Mouse (Mus musculus) gastrocnemius, postnatal 14 days (tissue): ENCODE measurements around the gene Syt16. TPM values are rescaled to one million over a fixed set of nuclear protein-coding genes. Genes with fewer than 3 reads are reported as not detected.

Experiments used
- DNase-seq: peaks from one replicate; pipeline ENCODE4 v3.0.0; 2021; ENCODE audit warnings: mixed read lengths
- intact Hi-C: fragments of 180-260 bp; cut with DNase I; formaldehyde crosslinking; loops from one replicate; pipeline ENCODE4 v1.15.1; 2025; ENCODE audit warnings: low total_unique reads
- total RNA-seq, 2 experiments: library from RNA; stranded (reverse); gene quantifications; 2 replicates each; pipeline ENCODE4 v1.2.3; 2021

Gene Syt16
- total RNA-seq, 2 experiments from 2014 or later = not detected

- intact Hi-C loops = no loop called here
- no peak for DNase-seq
Observed at GRCm38 (mm10) chr12:73998128-73998456, 631 bp downstream of the Syt16 start.

DNA sequence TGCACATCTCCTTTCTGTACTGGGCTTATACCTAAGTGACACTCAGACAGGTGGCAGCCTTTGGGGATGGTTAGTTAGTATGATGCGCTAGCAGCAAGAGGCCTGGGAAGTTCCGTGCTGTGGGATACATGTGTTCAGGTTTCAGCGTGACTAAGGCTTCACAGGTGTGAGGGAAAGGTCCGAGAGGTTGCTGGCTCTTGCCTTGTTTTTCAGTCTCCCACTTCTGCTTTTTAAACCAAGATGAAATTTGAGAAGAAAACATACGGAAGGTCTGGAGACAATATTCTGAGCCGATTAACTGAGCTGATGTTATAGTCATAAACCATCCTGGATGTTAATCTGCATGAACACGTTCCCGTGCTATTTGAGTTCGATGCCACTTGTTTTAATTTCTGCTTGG lies 5.0 kb downstream of the Syt16 start:
- intact Hi-C loops = no loop called here
- no peak for DNase-seq

- intact Hi-C loops = no loop called here
Observed at GRCm38 (mm10) chr12:74009448-74009911, 12.0 kb downstream of the Syt16 start.

DNA sequence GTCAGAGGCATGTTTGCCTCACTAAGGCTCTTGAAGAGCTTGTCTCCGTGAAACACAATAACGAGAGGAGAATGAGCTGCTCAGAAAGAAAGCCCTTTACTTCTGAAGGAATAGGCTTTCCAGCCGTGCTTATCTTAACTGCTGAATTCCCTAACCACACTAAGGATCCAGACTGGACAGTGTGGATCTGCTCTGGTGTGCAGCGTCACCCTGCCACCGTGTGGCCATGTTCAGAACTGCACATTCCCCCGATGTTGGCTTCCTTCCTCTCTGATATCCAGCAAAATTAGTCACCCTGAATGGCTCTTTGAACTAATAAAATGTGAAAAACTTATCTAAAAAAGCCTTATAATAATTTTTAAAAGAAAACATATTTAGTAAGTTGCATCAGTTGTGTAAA lies 16.3 kb downstream of the Syt16 start:
- DNase-seq = peak; percentile 70
- intact Hi-C loops = loop anchor here (2.0 to 10.0 kb wide), 2 partner anchors 309 to 449 kb away; no protein-coding TSS in a partner anchor

More at GRCm38 (mm10) chr12:74009448-74009911, 12.0 kb downstream of the Syt16 start:
- DNase-seq = peak; percentile 19

DNA sequence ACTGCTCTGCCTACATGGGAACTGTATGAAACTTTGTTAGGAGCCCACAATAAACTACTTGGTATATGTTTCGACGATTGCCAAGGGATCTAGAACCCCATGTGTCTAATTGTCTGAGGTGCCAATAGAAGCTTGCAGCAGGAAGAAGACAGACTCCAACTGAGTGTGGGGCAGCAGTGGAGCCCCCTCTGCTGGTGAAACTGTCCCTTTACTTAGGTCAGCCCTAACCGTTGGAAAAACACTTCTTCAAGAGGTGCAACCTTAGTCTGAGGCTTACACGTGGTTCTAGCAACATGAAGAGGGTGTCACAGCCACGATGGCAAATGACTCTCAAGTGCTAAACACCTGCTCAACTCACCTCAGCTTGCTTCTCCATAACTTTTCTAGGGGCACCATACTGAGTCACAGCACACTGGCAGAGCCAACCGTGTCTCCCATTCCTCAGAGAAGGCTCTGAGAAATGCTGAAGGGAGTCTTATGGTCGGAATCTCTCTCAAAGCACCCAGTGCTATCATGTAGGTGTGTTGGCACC lies 17.3 kb downstream of the Syt16 start:
- intact Hi-C loops = loop anchor here (2.0 to 10.0 kb wide), 2 partner anchors 310 to 450 kb away; no protein-coding TSS in a partner anchor
- DNase-seq = peak; percentile 39

DNA sequence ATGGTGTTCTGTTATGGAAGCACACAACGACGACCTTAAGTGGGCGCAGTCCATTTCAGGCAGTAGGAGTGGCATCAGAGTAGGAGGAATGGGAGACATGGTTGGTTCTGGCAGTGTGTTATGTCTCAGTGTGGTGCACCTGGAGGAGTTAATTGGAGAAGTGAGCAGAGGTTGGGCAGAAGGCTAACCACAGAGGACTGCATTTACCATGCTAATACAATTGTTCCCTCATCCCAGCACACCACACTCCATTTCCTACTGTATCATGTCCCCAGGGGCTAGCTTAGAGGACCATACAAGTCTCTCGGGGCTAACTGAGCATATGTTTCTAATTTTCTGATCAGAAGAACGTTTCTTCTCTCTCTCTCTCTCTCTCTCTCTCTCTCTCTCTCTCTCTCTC lies 18.0 kb downstream of the Syt16 start:
- DNase-seq = no peak
- intact Hi-C loops = loop anchor here (2.0 to 10.0 kb wide), 2 partner anchors 311 to 451 kb away; no protein-coding TSS in a partner anchor

DNA sequence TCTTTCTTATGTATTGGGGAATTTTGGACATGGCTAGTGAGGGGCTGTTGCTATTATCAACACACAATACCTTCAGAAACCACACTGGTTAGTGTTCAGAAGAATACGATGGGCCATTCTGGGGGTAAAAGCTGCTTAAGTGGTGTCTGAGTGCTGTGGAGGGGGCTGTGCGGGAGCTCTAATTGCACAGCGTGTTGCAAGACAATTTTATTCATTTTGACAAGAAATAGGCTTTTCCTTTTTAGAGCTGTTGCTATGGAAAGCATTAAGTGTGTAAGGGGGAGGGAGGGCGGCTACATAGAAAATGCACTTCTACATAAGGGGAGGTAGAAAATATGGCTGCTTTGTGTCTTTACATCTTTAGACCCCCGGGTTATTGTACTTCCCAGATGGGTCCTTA lies 25.8 kb downstream of the Syt16 start:
- no peak for DNase-seq
- intact Hi-C loops = no loop called here

- DNase-seq = no peak
- intact Hi-C loops = no loop called here
Observed at GRCm38 (mm10) chr12:74024912-74025311, 27.5 kb downstream of the Syt16 start.

DNA sequence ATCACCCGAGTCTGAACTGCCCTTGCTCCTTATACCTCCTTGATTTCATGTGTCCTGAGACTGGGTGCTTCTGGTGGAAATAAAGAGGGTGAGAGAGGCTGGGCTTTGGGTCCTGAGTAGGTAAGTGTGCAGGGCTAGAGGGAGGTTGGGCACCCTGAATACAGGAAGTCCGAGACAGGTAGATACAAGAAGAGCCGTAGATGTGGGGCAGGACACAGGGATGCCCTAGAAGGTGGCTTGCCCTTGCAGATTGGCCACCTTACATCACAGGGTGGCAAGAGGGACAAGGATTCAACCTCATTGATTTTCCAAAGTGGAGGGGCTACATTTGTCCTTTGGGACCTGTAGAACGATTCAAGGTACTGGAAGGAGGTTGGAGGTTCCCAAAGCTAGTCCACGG lies 45.8 kb downstream of the Syt16 start:
- no peak for DNase-seq
- intact Hi-C loops = no loop called here

DNA sequence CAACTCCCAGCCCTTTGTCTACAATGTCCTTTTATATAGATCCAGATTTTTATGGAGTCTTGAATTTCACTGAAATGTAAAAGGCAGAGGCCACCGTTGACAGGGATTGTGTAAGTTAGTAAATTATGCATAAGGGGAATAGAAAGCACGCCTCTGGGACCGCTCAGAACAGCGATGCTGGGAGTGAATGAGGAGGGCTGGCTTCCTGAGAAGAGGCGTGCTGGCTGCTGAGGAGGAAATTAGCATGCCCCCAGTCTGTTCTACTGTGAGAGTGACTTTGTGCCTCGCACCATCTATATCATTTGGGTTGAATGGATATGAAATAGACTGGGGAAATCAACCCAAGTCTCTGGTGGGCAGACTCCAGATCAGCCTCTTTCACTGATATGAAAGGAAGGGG lies 46.3 kb downstream of the Syt16 start:
- no peak for DNase-seq
- intact Hi-C loops = no loop called here

GRCm38 (mm10) chr12:74044241-74044640 lies 46.8 kb downstream of the Syt16 start:
- intact Hi-C loops = no loop called here

DNA sequence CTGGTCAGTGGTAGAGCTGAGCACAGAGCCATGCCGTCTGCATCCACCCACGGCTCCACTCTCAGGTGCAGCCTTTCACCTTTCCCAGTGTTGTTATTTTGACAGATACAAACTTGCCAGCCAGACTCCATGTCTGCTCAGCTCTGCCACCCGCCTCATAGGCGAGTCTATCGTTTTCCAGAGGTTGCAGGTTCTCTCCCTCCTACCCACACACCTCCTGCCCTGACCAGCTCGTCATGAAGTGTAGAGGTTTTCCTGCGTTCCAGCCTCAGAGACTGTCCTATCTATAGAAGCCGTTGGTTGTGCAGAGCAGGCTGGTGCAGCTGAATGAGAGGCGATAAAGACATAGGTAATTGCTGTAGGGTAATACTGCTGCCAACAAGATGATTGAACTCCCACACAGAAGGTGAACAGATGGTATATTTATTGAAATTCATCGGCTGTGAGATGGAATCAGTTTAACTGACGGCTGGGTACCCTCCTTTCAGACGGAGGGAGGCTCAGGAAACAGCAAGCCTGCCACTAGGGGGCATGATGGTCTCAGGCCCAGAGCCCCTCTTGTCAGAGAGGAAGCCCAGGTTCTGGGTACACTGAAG lies 58.0 kb downstream of the Syt16 start:
- peak; percentile 29 for DNase-seq
- intact Hi-C loops = no loop called here

More at GRCm38 (mm10) chr12:74044241-74044640, 46.8 kb downstream of the Syt16 start:
- no peak for DNase-seq

GRCm38 (mm10) chr12:74056162-74056561 lies 58.7 kb downstream of the Syt16 start:
- no peak for DNase-seq
- intact Hi-C loops = no loop called here

DNA sequence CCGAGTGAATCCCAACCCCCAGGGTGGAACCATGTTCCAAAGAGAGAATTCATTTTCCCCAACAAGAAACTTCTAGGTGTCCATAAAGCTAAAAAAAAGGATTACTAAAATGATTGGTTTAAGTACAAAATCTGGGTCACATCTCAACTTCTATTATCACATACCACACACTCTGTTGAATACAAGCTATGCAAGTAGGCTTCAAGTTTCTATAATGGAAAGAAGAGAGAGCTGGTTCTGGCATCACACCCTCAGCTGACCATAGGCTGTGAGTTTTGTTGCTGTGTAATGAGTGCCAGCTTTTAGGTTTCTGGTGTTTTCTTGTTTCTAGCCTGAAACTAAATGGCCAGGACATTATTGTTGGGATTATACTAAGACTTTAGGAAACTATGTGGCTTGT lies 65.1 kb downstream of the Syt16 start:
- intact Hi-C loops = no loop called here
- no peak for DNase-seq

DNA sequence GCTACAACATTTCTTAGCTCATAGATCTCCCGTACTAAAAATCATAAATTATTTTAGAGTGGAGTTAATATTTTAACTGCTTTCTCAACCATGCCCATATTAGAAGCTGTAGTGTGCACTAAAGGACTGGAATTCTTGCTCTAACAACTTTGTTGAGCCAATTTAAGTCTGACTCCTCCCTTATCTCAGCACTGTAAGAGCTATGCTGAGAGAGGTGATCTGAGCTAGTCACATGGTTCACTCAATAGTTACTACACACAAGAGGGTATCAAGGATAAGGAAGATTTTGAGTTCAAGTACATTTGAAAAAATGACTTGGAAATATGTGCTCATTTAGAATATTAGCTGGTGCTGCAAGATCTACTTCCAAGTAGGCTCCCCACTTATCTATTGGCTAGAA lies 71.5 kb downstream of the Syt16 start:
- intact Hi-C loops = no loop called here
- no peak for DNase-seq

GRCm38 (mm10) chr12:74075590-74075989 lies 78.1 kb downstream of the Syt16 start:
- DNase-seq = no peak
- intact Hi-C loops = no loop called here

DNA sequence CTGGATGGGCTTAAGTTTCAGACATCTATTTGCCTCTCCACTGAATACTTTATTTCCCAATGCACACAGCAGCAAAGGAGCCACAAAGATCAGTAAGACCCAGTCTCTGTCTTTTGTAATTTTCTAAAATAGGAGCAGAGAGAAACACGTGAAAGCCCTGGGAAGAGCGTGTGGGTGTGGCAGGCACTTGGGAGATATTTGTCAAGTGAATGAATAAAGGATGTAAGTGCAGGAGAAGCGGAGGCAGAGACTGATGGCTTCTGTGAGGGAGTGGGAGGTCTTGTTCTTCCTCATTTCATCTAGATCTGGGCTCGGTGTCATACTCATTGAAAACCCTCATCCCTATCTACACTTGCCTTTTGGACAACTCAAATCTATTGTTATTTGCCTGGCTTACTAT lies 78.6 kb downstream of the Syt16 start:
- intact Hi-C loops = no loop called here
- DNase-seq = no peak

GRCm38 (mm10) chr12:74081122-74081521 lies 83.7 kb downstream of the Syt16 start:
- DNase-seq = no peak
- intact Hi-C loops = no loop called here

DNA sequence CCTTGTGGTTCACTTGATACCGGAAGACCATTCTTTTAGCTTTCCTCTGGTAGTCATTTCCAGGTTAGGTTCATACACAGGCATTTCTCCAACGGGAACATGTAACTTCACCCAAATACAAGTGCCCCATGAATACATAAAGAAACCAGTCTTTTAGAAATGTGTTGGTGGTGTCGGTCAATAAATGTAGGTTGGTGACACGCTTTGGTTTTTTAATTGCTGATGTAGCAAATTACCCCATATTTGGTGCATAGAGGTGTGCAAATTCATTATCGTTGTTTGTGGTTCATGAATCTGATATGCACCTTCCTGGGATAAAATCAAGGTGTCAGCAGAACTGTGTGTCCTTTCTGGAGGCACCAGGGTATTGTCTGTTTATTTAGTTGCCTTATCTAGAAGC lies 86.9 kb downstream of the Syt16 start:
- DNase-seq = no peak
- intact Hi-C loops = no loop called here

DNA sequence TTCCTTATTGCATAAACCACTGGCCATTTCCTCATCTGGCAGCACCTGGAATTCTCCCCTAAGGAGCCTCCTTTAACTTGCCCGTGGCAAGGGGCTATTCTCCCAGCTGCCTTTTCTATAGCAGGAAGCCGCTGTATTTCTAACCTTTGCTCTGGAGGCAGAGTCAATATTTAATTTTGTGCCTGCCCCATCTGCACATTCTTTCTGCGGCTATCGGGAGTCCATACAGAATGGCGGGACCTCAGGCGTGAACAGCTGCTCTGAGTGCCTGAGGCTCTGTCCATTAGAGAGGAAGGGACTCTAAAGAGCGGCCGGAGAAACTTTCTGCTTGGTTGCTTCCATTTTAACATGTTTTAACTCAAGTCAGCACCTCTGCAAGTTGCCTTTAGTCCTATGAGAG lies 89.6 kb downstream of the Syt16 start:
- intact Hi-C loops = no loop called here
- no peak for DNase-seq

DNA sequence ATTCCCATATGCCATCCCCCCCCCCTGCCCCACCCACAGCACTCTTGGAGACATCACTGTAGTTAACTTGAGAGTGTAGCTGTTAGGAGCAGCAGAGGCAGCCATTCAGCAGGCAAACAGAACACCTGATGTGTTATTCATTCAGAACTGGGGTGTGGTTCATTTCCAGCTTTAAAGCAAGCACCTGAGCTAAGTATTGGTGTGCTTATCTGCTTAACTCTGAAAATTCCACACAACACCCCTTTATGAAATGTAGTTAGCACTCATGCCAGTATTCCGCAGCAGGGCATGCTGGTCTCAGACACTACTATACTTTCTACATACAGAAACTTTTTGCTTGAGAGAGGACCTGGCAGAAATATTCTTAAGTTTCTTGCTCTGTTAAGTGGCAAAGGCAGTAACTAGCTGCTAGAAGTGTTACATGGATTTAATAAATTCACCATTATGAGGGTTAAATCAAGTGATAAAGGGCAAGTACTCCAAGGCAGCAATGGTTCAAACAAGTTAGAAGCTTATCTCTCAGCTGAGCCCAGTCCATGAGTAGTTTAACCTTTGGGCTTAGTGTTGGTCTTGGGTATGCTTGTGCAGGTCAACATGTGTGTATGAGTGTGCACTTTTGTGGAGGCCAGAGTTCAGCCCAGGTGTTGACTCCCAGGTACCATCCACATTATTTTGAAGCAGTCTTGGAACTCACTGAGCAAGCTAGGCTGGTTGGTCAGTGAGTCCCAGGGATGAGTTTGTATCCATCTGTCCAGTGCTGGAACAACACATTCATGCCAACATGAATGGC lies 92.1 kb downstream of the Syt16 start:
- intact Hi-C loops = no loop called here
- no peak for DNase-seq
